Mouse (Mus musculus) liver, embryonic 14.5 days (tissue): ENCODE measurements around the gene Surf2.
A peak's percentile ranks its signal among the peaks of the same experiment; 100 is the strongest.

Experiments
- CTCF ChIP-seq: IDR thresholded peaks from 2 replicates; pipeline ENCODE4 v1.5.1; 2016; ENCODE audit warnings: antibody characterized with exemption, low read depth, control low read depth
- EP300 ChIP-seq: IDR thresholded peaks from 2 replicates; pipeline ENCODE4 v1.6.1; 2016; ENCODE audit warnings: antibody characterized with exemption, low read depth

GRCm38 (mm10) chr2:26909387-26909784 is 6.8 kb upstream of the Surf2 start:
- TF ChIP-seq CTCF (peak; percentile 45), EP300 (no peak)
